Mouse (Mus musculus) kidney, adult 8-10 months (tissue): ENCODE measurements at regions not wholly inside any gene's neighbourhood (a gene's known extent, or its start where the extent isn't known, plus 50 kb on each side); places are given as distances from the start of the nearest gene placed in this dataset.

Source experiments
- DNase-seq, 2 experiments: peaks; one replicate each; pipeline ENCODE4 v3.0.0; 2022

- no peak for DNase-seq
These were observed 350.0 kb downstream of the Ccser2 start for GRCm38 (mm10) chr14:36618459-36619085.

DNA sequence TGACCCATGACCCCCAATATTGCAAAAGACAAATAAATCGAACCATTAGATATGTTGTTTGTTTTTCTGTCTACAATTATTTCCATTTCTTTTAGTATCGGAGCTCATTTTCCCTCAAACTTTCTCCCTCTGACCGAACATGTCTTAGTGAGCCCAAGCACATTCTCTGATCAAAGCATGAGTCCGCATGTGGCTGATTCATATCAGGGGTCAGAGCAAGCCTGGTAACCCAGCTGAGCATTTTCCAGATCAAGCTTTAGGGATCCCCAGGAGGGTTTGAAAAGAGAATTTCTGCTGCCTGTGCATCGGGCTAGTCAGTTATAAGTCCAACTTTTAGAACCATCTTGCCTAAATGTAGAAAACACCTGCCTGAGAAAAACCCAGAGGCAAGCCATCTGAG, 350.6 kb downstream of the Ccser2 start:
- DNase-seq = no peak

DNA sequence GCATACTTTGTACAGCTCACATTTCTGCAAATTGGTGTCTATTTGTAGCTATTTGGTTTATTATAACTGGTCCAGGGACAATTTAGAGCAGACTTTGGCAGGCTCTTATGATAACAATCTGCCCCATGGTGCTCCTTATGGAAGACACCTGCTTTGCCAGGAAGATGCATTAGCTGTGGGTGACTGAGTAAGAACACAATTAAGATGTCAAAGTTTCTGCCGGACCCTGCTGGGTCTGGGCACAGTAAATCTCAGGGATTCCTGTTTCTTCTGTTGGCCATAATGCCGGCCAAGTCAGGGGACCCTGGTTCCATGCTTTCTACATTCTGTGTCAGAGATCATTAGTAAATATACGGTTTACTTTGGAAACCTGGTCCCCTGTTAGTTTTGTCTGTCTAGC, 353.7 kb downstream of the Ccser2 start:
- DNase-seq = no peak

DNA sequence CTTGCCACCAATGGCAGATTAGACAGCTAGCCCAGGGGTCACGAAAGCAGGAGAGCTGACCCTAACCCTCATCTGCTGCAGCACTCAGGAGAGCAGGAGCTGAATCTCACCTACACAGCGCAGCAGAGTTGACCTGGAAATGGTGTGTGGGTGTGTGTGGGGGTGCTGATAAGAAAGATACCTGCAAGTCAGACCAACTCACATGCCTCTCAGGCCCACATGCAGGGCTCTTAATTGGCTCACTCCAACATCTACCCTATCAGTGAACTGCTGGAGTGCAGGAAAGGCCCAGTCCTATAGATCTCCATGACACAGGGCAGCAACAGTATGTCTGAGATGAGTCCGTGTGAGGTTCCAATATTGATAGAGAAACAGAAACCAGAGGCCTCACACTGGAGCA, 355.7 kb downstream of the Ccser2 start:
- DNase-seq = no peak

DNA sequence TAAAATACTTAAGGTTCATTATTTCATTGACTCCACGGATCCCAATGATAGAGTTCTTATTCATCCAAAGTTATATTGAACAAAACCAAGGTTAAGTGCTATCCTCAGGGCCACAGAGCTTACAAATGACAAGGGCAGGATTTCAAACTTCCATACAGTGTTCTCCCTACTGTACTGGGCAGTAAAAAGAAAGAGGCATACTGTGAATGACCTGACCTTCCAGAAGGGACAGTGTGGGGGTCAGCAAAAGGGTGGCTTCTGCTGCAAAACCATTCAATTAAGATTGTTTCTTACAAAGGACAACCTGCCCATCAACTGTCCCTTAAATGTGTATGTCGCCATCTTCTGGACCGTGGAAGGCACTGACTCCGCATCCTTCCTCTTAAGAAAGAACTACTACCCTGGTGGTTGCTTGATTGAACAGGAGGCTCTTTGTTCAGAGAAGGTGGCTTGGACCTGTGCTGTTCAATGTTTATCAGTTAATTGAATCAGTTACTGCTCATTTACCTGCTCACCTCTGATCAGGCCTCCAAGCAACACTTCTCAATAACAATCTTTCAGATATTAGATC, 384.4 kb downstream of the Ccser2 start:
- DNase-seq = no peak

- no peak for DNase-seq
These were observed 385.1 kb downstream of the Ccser2 start for GRCm38 (mm10) chr14:36583338-36584064.

DNA sequence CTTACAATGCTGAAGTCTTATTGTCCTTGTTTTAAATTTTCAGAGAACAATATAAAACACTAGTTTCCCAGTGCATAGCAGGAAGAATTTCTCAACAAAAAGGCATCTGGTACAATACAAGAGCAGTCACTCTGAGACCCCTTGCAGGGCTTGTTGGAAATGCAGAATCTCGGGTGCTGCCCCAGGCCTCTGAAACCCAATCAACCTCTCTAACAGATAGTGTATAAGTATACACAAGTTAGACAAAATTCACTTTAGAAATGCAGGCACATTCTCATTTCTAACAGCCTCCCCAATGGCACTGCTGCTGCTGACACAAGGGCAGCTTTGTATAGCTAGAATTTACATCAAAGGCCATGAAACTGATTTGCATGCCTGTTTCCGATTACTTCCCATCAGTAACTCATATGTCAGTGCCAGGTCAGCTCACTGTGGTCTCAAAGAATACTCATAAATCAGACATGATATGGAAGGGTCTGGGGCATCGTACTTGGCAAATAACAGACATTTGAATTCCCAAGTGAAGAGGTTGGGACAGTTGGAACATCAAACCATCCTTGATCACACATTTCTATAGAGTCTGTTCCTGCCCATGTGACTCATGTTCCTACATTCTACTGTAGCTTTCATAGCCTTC, 405.2 kb downstream of the Ccser2 start:
- no peak for DNase-seq

GRCm38 (mm10) chr14:36537402-36537801, 431.2 kb downstream of the Ccser2 start:
- DNase-seq = no peak

- DNase-seq = no peak
These were observed 432.6 kb downstream of the 4930474N05Rik start for GRCm38 (mm10) chr14:36527310-36527709.

GRCm38 (mm10) chr14:36525591-36526037, 430.9 kb downstream of the 4930474N05Rik start:
- DNase-seq = no peak

- DNase-seq = no peak
These were observed 407.6 kb downstream of the 4930474N05Rik start for GRCm38 (mm10) chr14:36502076-36502994.

DNA sequence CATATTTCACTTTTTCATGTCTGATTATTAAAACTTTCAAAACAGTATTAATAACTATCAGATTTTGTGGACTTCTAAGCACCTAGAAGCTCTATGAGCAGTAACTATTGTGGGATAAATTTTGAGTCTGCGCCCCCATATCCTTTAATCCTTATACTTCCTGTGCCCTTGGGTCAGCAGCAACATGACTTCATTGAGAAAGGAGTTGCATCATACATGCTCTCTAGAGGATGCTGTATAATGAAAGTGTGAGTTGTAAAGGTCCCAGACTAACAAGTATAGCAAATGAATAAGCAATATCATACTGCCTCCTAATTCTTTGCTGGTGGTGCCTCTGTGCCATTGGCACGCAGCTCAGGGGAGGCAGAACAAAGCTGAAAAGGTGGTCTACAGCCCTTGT, 404.6 kb downstream of the 4930474N05Rik start:
- no peak for DNase-seq

DNA sequence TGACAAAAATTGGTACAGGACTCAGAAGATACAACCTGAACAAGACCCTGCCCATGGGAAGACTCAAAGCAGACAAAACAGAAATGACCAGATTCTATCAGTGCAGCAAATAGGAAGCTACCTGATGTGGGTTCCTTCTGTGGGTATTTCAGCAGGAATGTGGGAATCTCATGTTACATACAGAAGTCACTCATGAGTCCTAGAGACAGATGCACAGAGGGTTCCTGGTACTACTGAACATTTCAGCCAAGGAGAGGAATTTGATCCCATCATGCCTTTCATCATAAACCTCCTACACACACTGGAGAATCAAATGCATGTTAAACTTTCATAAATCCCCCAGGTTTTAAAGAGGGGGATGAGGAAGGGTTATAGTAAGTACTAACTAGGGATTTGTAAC, 390.8 kb downstream of the 4930474N05Rik start:
- DNase-seq = no peak

DNA sequence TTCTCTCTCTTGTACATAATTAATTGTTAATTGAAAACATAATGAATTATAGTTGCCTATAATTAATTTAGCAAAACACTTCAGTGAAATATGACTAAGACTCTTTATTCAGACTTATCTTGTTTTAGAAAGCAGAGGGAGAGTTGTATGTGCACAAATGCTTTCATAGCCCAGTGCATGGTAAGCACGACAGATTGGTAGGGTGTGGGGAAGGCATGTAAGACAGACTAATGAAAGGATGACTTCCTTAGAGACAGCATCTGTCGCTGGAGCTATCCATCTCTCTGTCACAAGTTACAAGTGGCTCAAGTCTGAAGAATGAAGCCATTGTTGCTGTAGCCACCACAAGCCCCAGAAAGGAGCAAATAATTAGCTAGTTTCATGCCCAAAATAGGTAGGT, 376.9 kb downstream of the 4930474N05Rik start:
- no peak for DNase-seq

DNA sequence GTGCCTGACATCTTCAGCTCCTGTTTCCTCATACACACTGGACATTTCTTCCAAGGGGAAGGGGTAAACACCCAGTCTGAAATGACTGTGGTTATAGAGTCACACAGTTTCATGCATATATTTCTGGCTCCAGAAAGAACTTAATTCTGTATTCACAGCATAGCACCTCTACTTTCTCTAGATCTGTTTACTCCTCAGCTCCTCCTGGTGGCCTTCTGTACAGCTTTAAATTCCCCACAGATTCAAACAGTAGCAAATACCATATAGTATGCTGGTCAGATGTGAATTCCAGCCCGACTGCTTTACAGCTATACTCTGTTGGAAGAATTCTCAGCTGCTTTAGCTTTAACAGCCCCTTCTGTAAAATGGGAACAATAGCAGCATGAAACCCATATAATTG, 375.6 kb downstream of the 4930474N05Rik start:
- DNase-seq = no peak

DNA sequence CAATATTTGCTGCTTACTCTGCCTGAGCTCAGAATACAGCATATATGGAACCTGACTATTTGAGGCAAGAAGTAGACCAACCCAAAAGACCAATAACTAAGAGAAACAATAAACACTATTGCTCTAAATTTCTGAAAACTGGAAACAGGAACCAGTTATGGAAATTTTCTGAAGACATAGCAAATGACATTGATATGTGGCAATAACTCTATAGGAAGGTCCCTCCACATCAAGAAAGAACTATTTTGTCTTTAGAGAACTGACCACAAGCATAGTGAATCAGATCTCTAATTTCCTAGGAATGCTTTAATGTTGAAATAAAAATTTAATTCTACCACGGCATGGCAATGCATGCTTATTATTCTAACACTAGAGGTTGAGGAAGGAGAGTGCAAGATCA, 358.3 kb downstream of the 4930474N05Rik start:
- DNase-seq = no peak

DNA sequence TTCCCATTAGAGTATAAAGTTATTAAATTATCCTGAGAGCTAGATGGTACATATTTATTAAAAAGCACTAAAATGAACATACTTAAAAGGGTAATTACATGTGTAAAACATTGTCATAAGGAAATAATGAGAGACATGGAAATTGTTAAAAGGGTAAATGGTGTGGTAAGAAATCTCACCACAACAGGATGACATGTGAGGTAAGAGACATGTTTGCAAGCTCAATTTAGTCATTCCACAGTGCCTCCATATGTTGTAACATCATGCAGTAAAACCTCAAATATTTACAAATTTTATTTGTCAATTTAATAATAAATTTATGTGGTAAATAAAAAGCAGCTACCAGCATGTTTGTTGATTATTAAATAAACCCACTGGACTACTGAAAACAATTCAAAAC, 355.4 kb downstream of the 4930474N05Rik start:
- DNase-seq = no peak

DNA sequence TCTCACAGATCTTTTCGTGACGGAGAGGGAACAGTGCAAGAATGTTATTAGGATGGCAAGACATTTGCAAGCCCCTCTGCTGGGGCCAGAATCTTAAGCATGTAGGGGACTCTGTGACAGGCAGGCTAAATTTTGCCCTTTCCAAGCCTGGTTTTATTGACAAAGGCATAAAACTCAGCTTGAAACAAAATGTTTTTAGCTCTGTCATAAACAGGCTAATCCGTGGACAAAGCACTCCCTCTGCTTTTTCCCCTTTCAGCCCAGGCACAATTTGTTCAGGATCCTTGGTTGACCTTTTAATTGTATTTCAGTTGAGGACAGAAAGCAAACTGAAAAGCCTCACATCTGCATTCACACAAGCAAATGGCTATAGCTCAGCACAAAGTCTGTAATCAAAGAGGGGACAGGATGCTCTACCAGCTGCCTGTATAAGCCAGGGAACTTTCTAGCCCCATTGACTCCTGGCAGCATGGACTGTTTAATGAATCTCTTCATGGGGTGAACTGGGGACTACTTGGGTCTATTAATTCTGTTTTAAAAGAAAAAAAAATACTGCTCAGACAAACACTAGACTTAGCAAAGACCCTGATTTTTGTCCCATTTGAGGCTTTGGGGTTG, 320.0 kb downstream of the 4930474N05Rik start:
- no peak for DNase-seq

DNA sequence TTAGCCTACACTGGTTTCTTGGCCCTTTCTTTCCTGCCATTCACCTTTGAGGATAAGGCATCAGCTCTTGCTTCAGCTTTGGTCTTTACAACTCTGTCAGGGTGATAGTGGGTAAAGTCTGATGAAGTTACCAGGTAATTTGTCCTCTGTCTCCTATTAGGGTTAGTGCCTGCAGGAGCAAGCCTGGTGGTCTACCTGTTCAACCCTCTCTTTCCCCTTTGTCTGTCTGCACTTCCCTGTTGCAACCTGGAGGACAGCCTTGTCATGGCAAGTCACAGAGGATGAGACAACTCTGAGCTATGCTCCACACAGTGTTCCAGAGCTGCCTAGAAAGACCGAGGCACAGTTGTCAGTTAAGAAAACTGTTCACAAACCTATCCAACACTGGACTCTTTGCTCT, 319.5 kb downstream of the 4930474N05Rik start:
- DNase-seq = no peak
